ENCODE assay signal across 22 mouse cellular contexts in the genomic region with DNA sequence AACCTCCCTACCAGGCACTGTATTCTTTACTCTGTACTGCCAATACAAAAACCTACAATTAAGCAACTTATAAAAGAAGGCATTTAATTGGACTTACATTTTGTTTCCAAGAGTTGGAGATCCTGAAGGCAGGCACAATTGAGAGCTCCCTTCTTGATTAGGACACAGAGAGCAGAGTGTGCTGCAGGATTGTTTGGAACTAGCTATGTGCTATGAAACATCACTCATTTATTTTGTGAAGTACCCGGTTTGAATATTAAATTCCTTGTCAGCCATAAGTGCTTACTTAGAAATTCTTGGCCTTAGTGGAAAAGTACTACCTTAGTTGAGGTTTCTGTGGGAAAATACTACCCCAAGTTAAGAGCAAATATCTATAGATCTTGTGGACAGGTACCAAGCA. TPM values are rescaled to one million over a fixed set of nuclear protein-coding genes. Genes with fewer than 3 reads are reported as not detected.
"Had no signal": no experiment of that assay in that cellular context is flagged by ENCODE, and none has a peak within 500 bp of the region (broad histone marks: within the 10 kb centered on the region; RNA-seq: fewer than 3 reads in every experiment).

A gene (minus strand): TSS at position 168 of the 400 bp plus-strand sequence.

- H3K4me2 ChIP-seq: hindbrain, embryonic 15.5 days; limb, embryonic 13.5 days; liver, embryonic 13.5 days; lung, embryonic 14.5 days; midbrain, embryonic 13.5 days; neural tube, embryonic 13.5 days had no signal

- DNase-seq: layer of hippocampus, adult 9-11 months; liver; liver, embryonic 13.5 days; lung, embryonic 14.5 days; lung, postnatal 10 days; retina, postnatal 1 day; thymus, adult 18-20 months; thymus, postnatal 36 days had no signal

- H3K9me3 ChIP-seq: hindbrain, embryonic 15.5 days; limb, embryonic 10.5 days; limb, embryonic 13.5 days; liver, embryonic 13.5 days; midbrain, embryonic 10.5 days; midbrain, embryonic 13.5 days; neural tube, embryonic 13.5 days had no signal

- H3K27me3 ChIP-seq: hindbrain, embryonic 15.5 days; limb, embryonic 13.5 days; liver, embryonic 13.5 days; megakaryocyte, embryonic 14.5 days; midbrain, embryonic 13.5 days; neural tube, embryonic 13.5 days had no signal

- ATAC-seq: intestine, postnatal 0 days; midbrain, embryonic 13.5 days; midbrain, embryonic 16.5 days had no signal

- H3K4me3 ChIP-seq: hindbrain, embryonic 15.5 days; layer of hippocampus, adult 2 months; limb, embryonic 10.5 days; limb, embryonic 13.5 days; liver, embryonic 13.5 days; megakaryocyte, embryonic 14.5 days; midbrain, embryonic 10.5 days; midbrain, embryonic 13.5 days; myocyte; neural tube, embryonic 13.5 days had no signal

- H3K27ac ChIP-seq: hindbrain, embryonic 15.5 days; layer of hippocampus, adult 2 months; limb, embryonic 10.5 days; limb, embryonic 13.5 days; liver, embryonic 13.5 days; midbrain, embryonic 10.5 days; midbrain, embryonic 13.5 days; neural tube, embryonic 13.5 days had no signal

- H3K9ac ChIP-seq: hindbrain, embryonic 15.5 days; limb, embryonic 13.5 days; liver, embryonic 13.5 days; lung, embryonic 14.5 days; midbrain, embryonic 13.5 days; neural tube, embryonic 13.5 days had no signal

- H3K4me1 ChIP-seq: hindbrain, embryonic 15.5 days; limb, embryonic 10.5 days; limb, embryonic 13.5 days; liver, embryonic 13.5 days; megakaryocyte, embryonic 14.5 days; midbrain, embryonic 10.5 days; midbrain, embryonic 13.5 days; neural tube, embryonic 13.5 days had no signal

- H3K36me3 ChIP-seq: hindbrain, embryonic 15.5 days; limb, embryonic 10.5 days; limb, embryonic 13.5 days; liver, embryonic 13.5 days; midbrain, embryonic 10.5 days; midbrain, embryonic 13.5 days; neural tube, embryonic 13.5 days had no signal

RNA-seq across cellular contexts. Expression of the gene that starts here (rescaled TPM):
- polyA plus RNA-seq: limb, embryonic 10.5 days; limb, embryonic 13.5 days; liver, embryonic 13.5 days; lung, embryonic 14.5 days; midbrain, embryonic 10.5 days; midbrain, embryonic 13.5 days; midbrain, embryonic 16.5 days; myocyte; neural tube, embryonic 13.5 days; stomach, embryonic 16.5 days; testis, adult 2 months; urinary bladder, adult 2 months had no signal
